Mouse (Mus musculus): ENCODE measurements around the gene Sumo3. TPM values are rescaled to one million over a fixed set of nuclear protein-coding genes. Genes with fewer than 3 reads are reported as not detected.

Sumo3 gene
- polyA plus RNA-seq (2015; fragmentation: Nextera tagmentation; extraction: Ambion mirVana): 248 and 252 TPM in 2 replicates

GRCm38 (mm10) chr10:77605908-77606826 is at the start of gene Sumo3, which contains the start of gene Gm49325:
Sumo3 (plus strand) TSS chr10:77606097.
Gm49325 (plus strand) TSS chr10:77606197.
- Histone ChIP-seq H3K27me3 (no peaks in the 10 kb centered on the region), H3K9me3 (peaks cover 5% of the 10 kb centered on the region; the same call in 1 of the 2 replicates), H3K36me3 (peaks cover 26% of the 10 kb centered on the region), H3K4me1 (replicated peaks) (peaks cover 31% of the 10 kb centered on the region), H3K4me3 (peak within 1 kb of the TSS; percentile 75), H3K9ac (peak within 1 kb of the TSS; percentile 80), H3K27ac (replicated peaks) (peak within 1 kb of the TSS; percentile 94), H3K4me2 (peak within 1 kb of the TSS; percentile 93)
- under 1% methylated on average over 119 of the region's 119 CpGs for WGBS
- ATAC-seq (ENCODE audit: low read depth): peak; percentile 85

- no peaks in the 10 kb centered on the region for H3K27me3 ChIP-seq
- no peak for ATAC-seq (ENCODE audit: low read depth)
- no peaks in the 10 kb centered on the region for H3K9me3 ChIP-seq
- no peak overlapping the region for H3K4me3 ChIP-seq
- H3K4me1 ChIP-seq (replicated peaks): no peaks in the 10 kb centered on the region
- no peak overlapping the region for H3K27ac ChIP-seq (replicated peaks)
- WGBS: 95% methylated on average over 7 of the region's 7 CpGs
- H3K9ac ChIP-seq: no peak overlapping the region
- no peak overlapping the region for H3K4me2 ChIP-seq
- H3K36me3 ChIP-seq: no peaks in the 10 kb centered on the region
These were observed 49.3 kb upstream of the Sumo3 start for GRCm38 (mm10) chr10:77556631-77557030.

GRCm38 (mm10) chr10:77557641-77558040 is 48.3 kb upstream of the Sumo3 start:
- H3K4me3 ChIP-seq: no peak overlapping the region
- H3K4me2 ChIP-seq: no peak overlapping the region
- no peaks in the 10 kb centered on the region for H3K27me3 ChIP-seq
- no peak overlapping the region for H3K27ac ChIP-seq (replicated peaks)
- no peaks in the 10 kb centered on the region for H3K4me1 ChIP-seq (replicated peaks)
- ATAC-seq (ENCODE audit: low read depth): no peak
- H3K9me3 ChIP-seq: no peaks in the 10 kb centered on the region
- no peak overlapping the region for H3K9ac ChIP-seq
- 90% methylated on average over 4 of the region's 4 CpGs for WGBS
- no peaks in the 10 kb centered on the region for H3K36me3 ChIP-seq

GRCm38 (mm10) chr10:77560090-77560489 is 45.8 kb upstream of the Sumo3 start:
- Histone ChIP-seq H3K36me3 (no peaks in the 10 kb centered on the region), H3K27me3 (no peaks in the 10 kb centered on the region), H3K4me1 (replicated peaks) (no peaks in the 10 kb centered on the region), H3K4me2 (no peak overlapping the region), H3K4me3 (no peak overlapping the region), H3K9ac (no peak overlapping the region), H3K9me3 (no peaks in the 10 kb centered on the region), H3K27ac (replicated peaks) (no peak overlapping the region)
- 93% methylated on average over 11 of the region's 11 CpGs for WGBS
- no peak for ATAC-seq (ENCODE audit: low read depth)

- WGBS: 88% methylated on average over 9 of the region's 9 CpGs
- H3K4me3 ChIP-seq: no peak overlapping the region
These were observed 45.1 kb upstream of the Sumo3 start for GRCm38 (mm10) chr10:77560830-77561229.

GRCm38 (mm10) chr10:77561508-77561907 is 44.4 kb upstream of the Sumo3 start:
- Histone ChIP-seq H3K9me3 (no peaks in the 10 kb centered on the region), H3K9ac (no peak overlapping the region), H3K4me3 (no peak overlapping the region), H3K4me1 (replicated peaks) (no peaks in the 10 kb centered on the region), H3K27me3 (no peaks in the 10 kb centered on the region), H3K4me2 (no peak overlapping the region), H3K36me3 (no peaks in the 10 kb centered on the region), H3K27ac (replicated peaks) (no peak overlapping the region)
- WGBS: 61% methylated on average over 2 of the region's 2 CpGs
- no peak for ATAC-seq (ENCODE audit: low read depth)

More at GRCm38 (mm10) chr10:77560830-77561229, 45.1 kb upstream of the Sumo3 start:
- ATAC-seq (ENCODE audit: low read depth): no peak
- Histone ChIP-seq H3K36me3 (no peaks in the 10 kb centered on the region), H3K4me2 (no peak overlapping the region), H3K27ac (replicated peaks) (no peak overlapping the region), H3K27me3 (no peaks in the 10 kb centered on the region), H3K9ac (no peak overlapping the region), H3K4me1 (replicated peaks) (no peaks in the 10 kb centered on the region), H3K9me3 (no peaks in the 10 kb centered on the region)

- H3K4me1 ChIP-seq (replicated peaks): no peaks in the 10 kb centered on the region
- H3K36me3 ChIP-seq: no peaks in the 10 kb centered on the region
- no peak for ATAC-seq (ENCODE audit: low read depth)
- no peak overlapping the region for H3K4me2 ChIP-seq
- H3K27me3 ChIP-seq: no peaks in the 10 kb centered on the region
- no peak overlapping the region for H3K4me3 ChIP-seq
- 88% methylated on average over 8 of the region's 8 CpGs for WGBS
- H3K27ac ChIP-seq (replicated peaks): no peak overlapping the region
- no peaks in the 10 kb centered on the region for H3K9me3 ChIP-seq
- no peak overlapping the region for H3K9ac ChIP-seq
These were observed 40.9 kb upstream of the Sumo3 start for GRCm38 (mm10) chr10:77565005-77565404.

- Histone ChIP-seq H3K36me3 (no peaks in the 10 kb centered on the region), H3K4me3 (no peak overlapping the region), H3K27ac (replicated peaks) (no peak overlapping the region), H3K4me1 (replicated peaks) (no peaks in the 10 kb centered on the region), H3K9me3 (no peaks in the 10 kb centered on the region), H3K4me2 (no peak overlapping the region), H3K9ac (no peak overlapping the region), H3K27me3 (no peaks in the 10 kb centered on the region)
- WGBS: 40% methylated on average over 8 of the region's 8 CpGs
- no peak for ATAC-seq (ENCODE audit: low read depth)
These were observed 39.2 kb upstream of the Sumo3 start for GRCm38 (mm10) chr10:77566651-77567050.

- no peak for ATAC-seq (ENCODE audit: low read depth)
- H3K4me3 ChIP-seq: no peak overlapping the region
- H3K9ac ChIP-seq: no peak overlapping the region
- no peaks in the 10 kb centered on the region for H3K9me3 ChIP-seq
- H3K4me1 ChIP-seq (replicated peaks): no peaks in the 10 kb centered on the region
- H3K4me2 ChIP-seq: no peak overlapping the region
- H3K27ac ChIP-seq (replicated peaks): no peak overlapping the region
- H3K27me3 ChIP-seq: no peaks in the 10 kb centered on the region; the same call in 1 of the 2 replicates
- H3K36me3 ChIP-seq: no peaks in the 10 kb centered on the region
- WGBS: 33% methylated on average over 7 of the region's 7 CpGs
These were observed 36.4 kb upstream of the Sumo3 start for GRCm38 (mm10) chr10:77569481-77569880.

- Histone ChIP-seq H3K9me3 (no peaks in the 10 kb centered on the region), H3K27ac (replicated peaks) (no peak overlapping the region), H3K4me3 (no peak overlapping the region), H3K27me3 (no peaks in the 10 kb centered on the region; the same call in 1 of the 2 replicates), H3K36me3 (no peaks in the 10 kb centered on the region), H3K9ac (no peak overlapping the region), H3K4me2 (no peak overlapping the region), H3K4me1 (replicated peaks) (no peaks in the 10 kb centered on the region)
- 53% methylated on average over 6 of the region's 6 CpGs for WGBS
- no peak for ATAC-seq (ENCODE audit: low read depth)
These were observed 35.8 kb upstream of the Sumo3 start for GRCm38 (mm10) chr10:77569973-77570658.

- Histone ChIP-seq H3K9ac (no peak overlapping the region), H3K4me1 (replicated peaks) (no peaks in the 10 kb centered on the region), H3K27me3 (no peaks in the 10 kb centered on the region; the same call in 1 of the 2 replicates), H3K9me3 (no peaks in the 10 kb centered on the region), H3K27ac (replicated peaks) (no peak overlapping the region), H3K36me3 (no peaks in the 10 kb centered on the region), H3K4me3 (no peak overlapping the region), H3K4me2 (no peak overlapping the region)
- 34% methylated on average over 3 of the region's 3 CpGs for WGBS
- ATAC-seq (ENCODE audit: low read depth): no peak
These were observed 33.7 kb upstream of the Sumo3 start for GRCm38 (mm10) chr10:77572225-77572624.

- no peak overlapping the region for H3K9ac ChIP-seq
These were observed 32.7 kb upstream of the Sumo3 start for GRCm38 (mm10) chr10:77573162-77573561.

More at GRCm38 (mm10) chr10:77573162-77573561, 32.7 kb upstream of the Sumo3 start:
- Histone ChIP-seq H3K4me2 (no peak overlapping the region), H3K27ac (replicated peaks) (no peak overlapping the region), H3K36me3 (no peaks in the 10 kb centered on the region), H3K9me3 (no peaks in the 10 kb centered on the region), H3K4me3 (no peak overlapping the region), H3K4me1 (replicated peaks) (no peaks in the 10 kb centered on the region), H3K27me3 (no peaks in the 10 kb centered on the region; the same call in 1 of the 2 replicates)
- 80% methylated on average over 1 of the region's 1 CpGs for WGBS
- no peak for ATAC-seq (ENCODE audit: low read depth)
